Mouse (Mus musculus) thymus, postnatal 36 days (tissue): ENCODE results near the gene Col11a2.

Experiments used
- DNase-seq, 2 experiments: peaks; one replicate each; pipeline ENCODE4 v3.0.0; 2022; ENCODE audit warnings: mixed read lengths in 2 of 2

Gene Col11a2

GRCm38 (mm10) chr17:34072091-34072490, 32.9 kb downstream of the Col11a2 start:
- DNase-seq, result no peak

GRCm38 (mm10) chr17:34075271-34075670, 36.0 kb downstream of the Col11a2 start:
- DNase-seq, result peak; percentile 64 to 78

GRCm38 (mm10) chr17:34077549-34077948, 38.3 kb downstream of the Col11a2 start:
- peak; percentile 48 to 66 for DNase-seq

GRCm38 (mm10) chr17:34078148-34078547, 38.9 kb downstream of the Col11a2 start:
- no peak for DNase-seq

GRCm38 (mm10) chr17:34079002-34079401, 39.8 kb downstream of the Col11a2 start:
- DNase-seq, result no peak

GRCm38 (mm10) chr17:34079621-34080020, 40.4 kb downstream of the Col11a2 start:
- DNase-seq, result no peak

- no peak for DNase-seq
Observed at GRCm38 (mm10) chr17:34083104-34083503, 43.9 kb downstream of the Col11a2 start.

GRCm38 (mm10) chr17:34087386-34087785, 48.1 kb downstream of the Col11a2 start:
- no peak for DNase-seq

GRCm38 (mm10) chr17:34088124-34088523, 48.9 kb downstream of the Col11a2 start:
- DNase-seq, result no peak

GRCm38 (mm10) chr17:34090923-34091322, 51.7 kb downstream of the Col11a2 start:
- peak; percentile 66 for DNase-seq

GRCm38 (mm10) chr17:34092197-34092875, 53.1 kb downstream of the Col11a2 start, which contains the start of gene H2-Oa:
H2-Oa (plus strand) TSS chr17:34092340.
- DNase-seq, result peak; percentile 64 to 74

GRCm38 (mm10) chr17:34093199-34093874, 54.1 kb downstream of the Col11a2 start:
- DNase-seq, result peak; percentile 60 to 75

- DNase-seq, result peak; percentile 48 to 68
Observed at GRCm38 (mm10) chr17:34094283-34095035, 55.2 kb downstream of the Col11a2 start.

GRCm38 (mm10) chr17:34096497-34097010, 57.3 kb downstream of the Col11a2 start:
- DNase-seq, result no peak

- DNase-seq, result no peak
Observed at GRCm38 (mm10) chr17:34097272-34097671, 58.0 kb downstream of the Col11a2 start.

GRCm38 (mm10) chr17:34098709-34099479, 59.7 kb downstream of the Col11a2 start:
- no peak for DNase-seq

GRCm38 (mm10) chr17:34099531-34099930, 60.3 kb downstream of the Col11a2 start:
- DNase-seq, result no peak

GRCm38 (mm10) chr17:34101185-34101584, 61.9 kb downstream of the Col11a2 start:
- no peak for DNase-seq

- peak; percentile 93 to 97 for DNase-seq
Observed at GRCm38 (mm10) chr17:34101604-34102032, 62.4 kb downstream of the Col11a2 start.

- no peak for DNase-seq
Observed at GRCm38 (mm10) chr17:34102831-34103230, 63.6 kb downstream of the Col11a2 start.

- no peak for DNase-seq
Observed at GRCm38 (mm10) chr17:34104804-34105203, 65.6 kb downstream of the Col11a2 start.

GRCm38 (mm10) chr17:34106555-34106954, 67.3 kb downstream of the Col11a2 start:
- DNase-seq, result no peak
